Mouse (Mus musculus) cortical plate, adult 2 months (tissue): Measurements from ENCODE around the gene Dph5.

Source experiments
- CTCF ChIP-seq: fragments of 200-500 bp; IDR thresholded peaks from 2 replicates; pipeline ENCODE4 v1.5.1; 2011; ENCODE audit warnings: mild to moderate bottlenecking, control low read depth, low read length; ENCODE audit not compliant: insufficient read depth; ENCODE audit errors: extremely low read depth
- POLR2A ChIP-seq: fragments of 200-500 bp; IDR thresholded peaks from 2 replicates; pipeline ENCODE4 v1.6.1; 2011; ENCODE audit warnings: mild to moderate bottlenecking, low read length, control low read depth; ENCODE audit not compliant: insufficient read depth; ENCODE audit errors: extremely low read depth

- TF ChIP-seq POLR2A (no peak), CTCF (no peak)
Measured at GRCm38 (mm10) chr3:115863487-115863886, 24.1 kb upstream of the Dph5 start.
